Comparison of ENCODE assay signal across 9 mouse cellular contexts in genomic region chr11:22008129-22008596, GRCm38 (mm10). TPM values are rescaled to one million over a fixed set of nuclear protein-coding genes. Genes with fewer than 3 reads are reported as not detected.
DNase-seq lines count a peak whose midpoint lies in the region; ATAC-seq and TF ChIP-seq lines count a peak whose summit lies in the region.
"Had no signal": no experiment of that assay in that cellular context is flagged by ENCODE, and none has a peak within 500 bp of the region (broad histone marks: within the 10 kb centered on the region; RNA-seq: fewer than 3 reads in every experiment).

No protein-coding gene starts in this region.

- H3K27me3 ChIP-seq in embryonic facial prominence, embryonic 10.5 days (replicated peaks; ENCODE audit: low read depth, poor library complexity, severe bottlenecking), result peaks cover 80% of the 10 kb centered on the region
- peaks cover 59% of the 10 kb centered on the region for H3K27me3 ChIP-seq in hindbrain, postnatal 0 days (ENCODE audit: insufficient read depth, low read length)

- DNase-seq in lung, postnatal 14 days, result peak; percentile 2
- DNase-seq in lung, postnatal 25 days (ENCODE audit: low spot score), result no peak
- DNase-seq in embryonic facial prominence, embryonic 10.5 days (ENCODE audit: low spot score), result peak; percentile 51
- DNase-seq in hindbrain, postnatal 0 days (ENCODE audit: low spot score), result no peak
- DNase-seq in retina, postnatal 1 day, result peak; percentile 62
- no peak for DNase-seq in thymus, postnatal 14 days
- no peak for DNase-seq in cerebellum, adult 11-12 months
- DNase-seq in right cerebral cortex, postnatal 25 days, result no peak
- DNase-seq: thymus, postnatal 25 days had no signal

- peaks cover 41% of the 10 kb centered on the region for H3K4me1 ChIP-seq in embryonic facial prominence, embryonic 10.5 days
- H3K4me1 ChIP-seq in hindbrain, postnatal 0 days (ENCODE audit: insufficient read depth, low read length), result no peaks in the 10 kb centered on the region

- no peaks in the 10 kb centered on the region for H3K9me3 ChIP-seq in embryonic facial prominence, embryonic 10.5 days
- no peaks in the 10 kb centered on the region for H3K9me3 ChIP-seq in hindbrain, postnatal 0 days (ENCODE audit: low read length)

- WGBS in embryonic facial prominence, embryonic 10.5 days, result under 1% methylated on average over 10 of the region's 10 CpGs
- WGBS in hindbrain, postnatal 0 days, result 34% methylated on average over 10 of the region's 10 CpGs

- no peak for TF ChIP-seq CTCF in hindbrain, postnatal 0 days (IDR thresholded peaks at IDR 0.05; ENCODE audit: low read depth)

- ATAC-seq in hindbrain, postnatal 0 days, result 0 out of 2 replicates have a peak, but pooled peaks have one; percentile 21

- H3K4me3 ChIP-seq in embryonic facial prominence, embryonic 10.5 days, result peak overlapping the region; percentile 45
- H3K4me3 ChIP-seq in hindbrain, postnatal 0 days (ENCODE audit: low read length), result no peak overlapping the region

- H3K36me3 ChIP-seq in embryonic facial prominence, embryonic 10.5 days (replicated peaks), result no peaks in the 10 kb centered on the region
- H3K36me3 ChIP-seq in hindbrain, postnatal 0 days (ENCODE audit: insufficient read depth, low read length), result no peaks in the 10 kb centered on the region

- no peak overlapping the region for H3K9ac ChIP-seq in hindbrain, postnatal 0 days (replicated peaks; ENCODE audit: low read length)

- H3K4me2 ChIP-seq in hindbrain, postnatal 0 days (ENCODE audit: low read depth, low read length), result peak overlapping the region; percentile 32

- H3K27ac ChIP-seq in embryonic facial prominence, embryonic 10.5 days (replicated peaks), result peak overlapping the region; percentile 72
- H3K27ac ChIP-seq in hindbrain, postnatal 0 days, result no peak overlapping the region

RNA-seq across cellular contexts. Expression of gene Otx1, which starts 5.5 kb away (rescaled TPM):
- 7.3 and 7.6 TPM in 2 replicates for polyA plus RNA-seq in embryonic facial prominence, embryonic 10.5 days (2016; fragmentation: Nextera tagmentation; extraction: Ambion mirVana)
- 0.36 and 1.2 TPM in 2 replicates for total RNA-seq in hindbrain, postnatal 0 days (2014; rRNA removed)
- 0.74 and 0.86 TPM in 2 replicates for polyA plus RNA-seq in hindbrain, postnatal 0 days (2015; fragmentation: Nextera tagmentation; extraction: Ambion mirVana)

Comparison
In these comparisons a context has a peak if more than half of its experiments do, and no peak if none do; other contexts are left out.
1. DNase-seq: peak in lung, postnatal 14 days (single experiment), embryonic facial prominence, embryonic 10.5 days (single experiment) and retina, postnatal 1 day (single experiment); none in lung, postnatal 25 days (single experiment), hindbrain, postnatal 0 days (single experiment), thymus, postnatal 14 days (single experiment), cerebellum, adult 11-12 months (single experiment) and right cerebral cortex, postnatal 25 days (single experiment).